Mouse (Mus musculus) hindbrain, embryonic 14.5 days (tissue): ENCODE results near the gene Lyrm7. TPM values are rescaled to one million over a fixed set of nuclear protein-coding genes. Genes with fewer than 3 reads are reported as not detected.

Experiments used
- ATAC-seq: fragments of 200-750 bp; cut with Nextera tagmentation; 2 replicates; pipeline ENCODE4 v1.8.0; 2017; ENCODE audit warnings: moderate number of reproducible peaks, mild to moderate bottlenecking, moderate TSS enrichment, moderate library complexity; ENCODE audit not compliant: low FRiP score
- DNase-seq: peaks from one replicate; pipeline ENCODE4 v3.0.0-alpha.2; 2015; ENCODE audit warnings: low spot score
- H3K27ac ChIP-seq: fragments of 300-500 bp; sonication (generic); 2 replicates; pipeline ENCODE4 v1.5.1; 2014; ENCODE audit warnings: mild to moderate bottlenecking, moderate library complexity
- H3K27me3 ChIP-seq: fragments of 300-500 bp; sonication (generic); 2 replicates; pipeline ENCODE4 v1.6.1; 2014; ENCODE audit warnings: mild to moderate bottlenecking, low read length, mixed read lengths; ENCODE audit not compliant: control insufficient read depth, insufficient read depth
- H3K36me3 ChIP-seq: fragments of 300-500 bp; sonication (generic); replicated peaks from 2 replicates; pipeline ENCODE4 v1.6.1; 2014; ENCODE audit not compliant: control insufficient read depth, insufficient read depth
- H3K4me1 ChIP-seq: fragments of 300-500 bp; sonication (generic); replicated peaks from 2 replicates; pipeline ENCODE4 v1.6.1; 2014; ENCODE audit warnings: antibody characterized with exemption, low read length, mixed read lengths; ENCODE audit not compliant: control insufficient read depth, insufficient read depth
- H3K4me2 ChIP-seq: fragments of 300-500 bp; sonication (generic); replicated peaks from 2 replicates; pipeline ENCODE4 v1.6.1; 2014; ENCODE audit warnings: mild to moderate bottlenecking, moderate library complexity
- H3K4me3 ChIP-seq: fragments of 300-500 bp; sonication (generic); replicated peaks from 2 replicates; pipeline ENCODE4 v1.5.1; 2014; ENCODE audit warnings: mild to moderate bottlenecking, low read length
- H3K9ac ChIP-seq: fragments of 300-500 bp; sonication (generic); 2 replicates; pipeline ENCODE4 v1.6.1; 2014
- H3K9me3 ChIP-seq: fragments of 300-500 bp; sonication (generic); 2 replicates; pipeline ENCODE4 v1.6.1; 2016; ENCODE audit warnings: low read length; ENCODE audit not compliant: control insufficient read depth
- WGBS: fragments of 180-500 bp; shearing (Covaris S2); extraction: QIAGEN DNeasy Blood & Tissue Kit; methylation state at CpG from one replicate; pipeline ENCODE4 v1.1.7; 2014; 5-methylcytosine and 5-hydroxymethylcytosine counted together
- polyA plus RNA-seq: library from polyadenylated mRNA; unstranded; fragments of >200 nt; fragmentation: Nextera tagmentation; extraction: Ambion mirVana; gene quantifications from 2 replicates; pipeline ENCODE4 v1.2.1, GENCODE M21; 2014

The Lyrm7 gene
- polyA plus RNA-seq, 1 experiment from 2014 or later: 11.8 TPM

- ATAC-seq (peak; percentile 69), DNase-seq (peak; percentile 58)
- peaks cover 4% of the 10 kb centered on the region; the same call in 1 of the 2 replicates for H3K4me1 ChIP-seq
- no peak overlapping the region for H3K4me3 ChIP-seq
- WGBS: 10% methylated on average over 8 of the region's 8 CpGs
- H3K36me3 ChIP-seq: no peaks in the 10 kb centered on the region
- H3K27ac ChIP-seq: peak overlapping the region; percentile 34
- no peak overlapping the region for H3K4me2 ChIP-seq
- no peaks in the 10 kb centered on the region for H3K9me3 ChIP-seq
- no peak overlapping the region for H3K9ac ChIP-seq
- H3K27me3 ChIP-seq: no peaks in the 10 kb centered on the region
Observed at GRCm38 (mm10) chr11:54812812-54813516, 47.8 kb downstream of the Lyrm7 start.

GRCm38 (mm10) chr11:54812314-54812713 is 48.4 kb downstream of the Lyrm7 start:
- no peaks in the 10 kb centered on the region for H3K36me3 ChIP-seq
- ATAC-seq (no peak), DNase-seq (no peak)
- 0 out of 2 replicates have a peak overlapping the region, but pooled peaks have one; percentile 7 for H3K27ac ChIP-seq
- peaks cover 4% of the 10 kb centered on the region; the same call in 1 of the 2 replicates for H3K4me1 ChIP-seq
- no peak overlapping the region for H3K9ac ChIP-seq
- H3K4me3 ChIP-seq: no peak overlapping the region
- H3K9me3 ChIP-seq: no peaks in the 10 kb centered on the region
- no peaks in the 10 kb centered on the region for H3K27me3 ChIP-seq
- H3K4me2 ChIP-seq: no peak overlapping the region
- WGBS: 16% methylated on average over 4 of the region's 4 CpGs

GRCm38 (mm10) chr11:54811054-54811453 is 49.7 kb downstream of the Lyrm7 start:
- 81% methylated on average over 3 of the region's 3 CpGs for WGBS
- Histone ChIP-seq H3K36me3 (no peaks in the 10 kb centered on the region), H3K4me3 (no peak overlapping the region), H3K9ac (no peak overlapping the region), H3K27ac (no peak overlapping the region), H3K27me3 (no peaks in the 10 kb centered on the region), H3K9me3 (no peaks in the 10 kb centered on the region), H3K4me1 (peaks cover 4% of the 10 kb centered on the region; the same call in 1 of the 2 replicates), H3K4me2 (no peak overlapping the region)
- no peak for ATAC-seq
- no peak for DNase-seq

GRCm38 (mm10) chr11:54809582-54809981 is 51.1 kb downstream of the Lyrm7 start:
- 94% methylated on average over 5 of the region's 5 CpGs for WGBS
- H3K27me3 ChIP-seq: no peaks in the 10 kb centered on the region
- H3K9me3 ChIP-seq: no peaks in the 10 kb centered on the region
- no peaks in the 10 kb centered on the region for H3K36me3 ChIP-seq
- no peak overlapping the region for H3K27ac ChIP-seq
- no peak for DNase-seq
- no peak overlapping the region for H3K4me2 ChIP-seq
- no peak for ATAC-seq
- H3K4me1 ChIP-seq: peaks cover 4% of the 10 kb centered on the region; the same call in 1 of the 2 replicates
- H3K4me3 ChIP-seq: no peak overlapping the region
- no peak overlapping the region for H3K9ac ChIP-seq

GRCm38 (mm10) chr11:54808177-54808576 is 52.5 kb downstream of the Lyrm7 start:
- no peaks in the 10 kb centered on the region for H3K27me3 ChIP-seq
- H3K9me3 ChIP-seq: no peaks in the 10 kb centered on the region
- 84% methylated on average over 4 of the region's 4 CpGs for WGBS
- ATAC-seq: no peak
- peaks cover 4% of the 10 kb centered on the region; the same call in 1 of the 2 replicates for H3K4me1 ChIP-seq
- H3K4me3 ChIP-seq: no peak overlapping the region
- no peak overlapping the region for H3K9ac ChIP-seq
- no peak overlapping the region for H3K4me2 ChIP-seq
- DNase-seq: no peak
- H3K27ac ChIP-seq: no peak overlapping the region
- no peaks in the 10 kb centered on the region for H3K36me3 ChIP-seq

- Histone ChIP-seq H3K4me1 (peaks cover under 1% of the 10 kb centered on the region; the same call in 1 of the 2 replicates), H3K4me3 (no peak overlapping the region), H3K4me2 (no peak overlapping the region), H3K9me3 (no peaks in the 10 kb centered on the region), H3K9ac (no peak overlapping the region), H3K36me3 (no peaks in the 10 kb centered on the region), H3K27me3 (no peaks in the 10 kb centered on the region), H3K27ac (no peak overlapping the region)
- no peak for ATAC-seq
- WGBS: 90% methylated on average over 9 of the region's 9 CpGs
- DNase-seq: no peak
Observed at GRCm38 (mm10) chr11:54807669-54808068, 53.0 kb downstream of the Lyrm7 start.

- ATAC-seq: no peak
- no peaks in the 10 kb centered on the region for H3K4me1 ChIP-seq
- no peaks in the 10 kb centered on the region for H3K9me3 ChIP-seq
- no peaks in the 10 kb centered on the region for H3K27me3 ChIP-seq
- no peaks in the 10 kb centered on the region for H3K36me3 ChIP-seq
- WGBS: 93% methylated on average over 28 of the region's 28 CpGs
- no peak overlapping the region for H3K4me3 ChIP-seq
- no peak overlapping the region for H3K9ac ChIP-seq
- no peak overlapping the region for H3K27ac ChIP-seq
- DNase-seq: no peak
- H3K4me2 ChIP-seq: no peak overlapping the region
Observed at GRCm38 (mm10) chr11:54806891-54807290, 53.8 kb downstream of the Lyrm7 start.

GRCm38 (mm10) chr11:54805196-54805595 is 55.5 kb downstream of the Lyrm7 start:
- no peak for ATAC-seq
- H3K27me3 ChIP-seq: no peaks in the 10 kb centered on the region
- H3K9me3 ChIP-seq: no peaks in the 10 kb centered on the region
- H3K4me2 ChIP-seq: no peak overlapping the region
- no peaks in the 10 kb centered on the region for H3K4me1 ChIP-seq
- H3K36me3 ChIP-seq: no peaks in the 10 kb centered on the region
- DNase-seq: no peak
- H3K27ac ChIP-seq: no peak overlapping the region
- WGBS: 82% methylated on average over 4 of the region's 4 CpGs
- H3K4me3 ChIP-seq: no peak overlapping the region
- H3K9ac ChIP-seq: no peak overlapping the region

- no peaks in the 10 kb centered on the region for H3K27me3 ChIP-seq
- no peaks in the 10 kb centered on the region for H3K36me3 ChIP-seq
- DNase-seq (no peak), ATAC-seq (no peak)
- 81% methylated on average over 6 of the region's 6 CpGs for WGBS
- no peak overlapping the region for H3K4me2 ChIP-seq
- no peak overlapping the region for H3K27ac ChIP-seq
- H3K9ac ChIP-seq: no peak overlapping the region
- no peaks in the 10 kb centered on the region for H3K9me3 ChIP-seq
- no peak overlapping the region for H3K4me3 ChIP-seq
- no peaks in the 10 kb centered on the region for H3K4me1 ChIP-seq
Observed at GRCm38 (mm10) chr11:54802621-54803020, 58.1 kb downstream of the Lyrm7 start.
